Mouse (Mus musculus) thymus, adult 2 months (tissue): ENCODE results near the gene Tln2.

Source experiments
- CTCF ChIP-seq: fragments of 200-500 bp; IDR thresholded peaks from 2 replicates; pipeline ENCODE4 v1.5.1; 2012; ENCODE audit warnings: mild to moderate bottlenecking, control low read depth, low read length, moderate library complexity, borderline replicate concordance; ENCODE audit not compliant: control insufficient read depth, poor library complexity, insufficient read depth; ENCODE audit errors: extremely low read depth
- POLR2A ChIP-seq: fragments of 200-500 bp; IDR thresholded peaks from 2 replicates; pipeline ENCODE4 v1.6.1; 2012; ENCODE audit warnings: mild to moderate bottlenecking, low read length, control low read depth, moderate library complexity; ENCODE audit not compliant: control insufficient read depth, poor library complexity, insufficient read depth; ENCODE audit errors: extremely low read depth

GRCm38 (mm10) chr9:67331281-67331680 lies 228.2 kb downstream of the Tln2 start:
- TF ChIP-seq CTCF = no peak
- no peak for TF ChIP-seq POLR2A
